Comparison of ENCODE assay signal across 8 mouse cellular contexts in the genomic region with DNA sequence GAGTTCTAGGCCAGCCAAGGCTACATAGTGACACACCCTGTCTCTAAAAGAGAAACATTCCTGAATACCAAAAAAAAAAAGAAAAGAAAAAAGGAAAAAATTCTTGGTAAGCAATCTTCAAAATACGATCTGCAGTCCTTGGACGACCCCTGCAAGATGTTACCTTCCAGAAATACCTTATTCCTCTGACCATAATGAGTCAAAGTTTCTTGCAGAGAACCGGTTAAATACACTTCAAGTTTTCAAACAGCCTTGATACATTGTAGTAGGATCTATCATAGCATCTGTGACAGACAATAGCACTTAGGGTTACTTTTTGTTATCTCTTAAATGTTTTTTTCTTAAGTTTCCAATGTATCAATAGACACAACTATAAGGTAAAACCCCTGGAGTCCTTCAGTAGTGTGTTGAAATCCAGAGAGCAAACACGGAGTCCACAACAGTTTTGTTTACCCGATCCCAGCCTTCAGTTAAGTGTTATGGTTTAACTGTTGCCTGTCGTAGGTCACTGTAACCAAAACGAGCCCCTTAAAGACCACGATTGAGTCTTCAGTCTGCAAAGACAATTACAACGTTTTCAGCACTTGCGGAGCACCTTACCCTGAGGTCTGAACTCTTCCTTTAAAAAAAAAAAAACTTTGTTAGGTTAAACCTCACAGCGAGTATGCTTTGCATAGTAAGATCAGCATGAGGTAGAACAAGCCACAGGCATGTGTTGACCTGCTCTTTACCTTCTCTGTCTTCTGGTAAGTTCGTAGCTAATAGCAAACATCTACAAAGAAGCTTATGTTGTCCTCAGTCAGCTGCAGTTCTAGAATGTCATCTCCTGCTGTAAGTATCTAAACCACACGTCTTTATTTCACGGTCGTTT. TPM values are rescaled to one million over a fixed set of nuclear protein-coding genes. Genes with fewer than 3 reads are reported as not detected.
DNase-seq lines count a peak whose midpoint lies in the region; ATAC-seq and TF ChIP-seq lines count a peak whose summit lies in the region.

No protein-coding gene starts in this region.

- no peak for TF ChIP-seq CTCF in intestine, postnatal 0 days (IDR thresholded peaks at IDR 0.05; ENCODE audit: low read depth)

- no peak for DNase-seq in lung, adult 18-20 months
- DNase-seq in splenic B cell, adult 2 months (ENCODE audit: low read depth, low spot score), result peak; percentile 24
- no peak for DNase-seq in gastrocnemius, postnatal 14 days
- no peak for DNase-seq in right cerebral cortex, adult 18-20 months
- DNase-seq in ovary, adult 18-20 months (ENCODE audit: low spot score), result no peak

- intact Hi-C loops in gastrocnemius, postnatal 14 days (cut with DNase I; ENCODE audit: low total_unique reads), result loop anchor here (5.0 kb wide), 1 partner anchor 78 kb away; no protein-coding TSS in a partner anchor

- no peaks in the 10 kb centered on the region for H3K9me3 ChIP-seq in lung, embryonic 15.5 days
- H3K9me3 ChIP-seq in embryonic facial prominence, embryonic 12.5 days, result no peaks in the 10 kb centered on the region
- no peaks in the 10 kb centered on the region for H3K9me3 ChIP-seq in intestine, postnatal 0 days (ENCODE audit: control insufficient read depth)

- H3K4me1 ChIP-seq in lung, embryonic 15.5 days, result peaks cover 13% of the 10 kb centered on the region
- H3K4me1 ChIP-seq in embryonic facial prominence, embryonic 12.5 days, result peaks cover 5% of the 10 kb centered on the region
- 0 out of 2 replicates have a peak, but pooled peaks cover 3% of the 10 kb centered on the region for H3K4me1 ChIP-seq in intestine, postnatal 0 days (replicated peaks; ENCODE audit: control insufficient read depth, insufficient read depth, low read length)

- no peaks in the 10 kb centered on the region for H3K36me3 ChIP-seq in lung, embryonic 15.5 days
- no peaks in the 10 kb centered on the region for H3K36me3 ChIP-seq in embryonic facial prominence, embryonic 12.5 days
- H3K36me3 ChIP-seq in intestine, postnatal 0 days (ENCODE audit: control insufficient read depth, insufficient read depth), result no peaks in the 10 kb centered on the region
- H3K36me3 ChIP-seq in splenic B cell, adult 2 months (ENCODE audit: control insufficient read depth, insufficient read depth, low read length, poor library complexity, severe bottlenecking), result no peaks in the 10 kb centered on the region

- peak overlapping the region; percentile 98 for H3K27ac ChIP-seq in lung, embryonic 15.5 days
- H3K27ac ChIP-seq in embryonic facial prominence, embryonic 12.5 days, result peak overlapping the region; percentile 99
- H3K27ac ChIP-seq in intestine, postnatal 0 days (ENCODE audit: low read depth, low read length), result peak overlapping the region; percentile 99

- no peaks in the 10 kb centered on the region for H3K27me3 ChIP-seq in lung, embryonic 15.5 days
- H3K27me3 ChIP-seq in embryonic facial prominence, embryonic 12.5 days, result no peaks in the 10 kb centered on the region
- H3K27me3 ChIP-seq in intestine, postnatal 0 days (replicated peaks; ENCODE audit: control insufficient read depth, insufficient read depth, low read length), result no peaks in the 10 kb centered on the region
- no peaks in the 10 kb centered on the region for H3K27me3 ChIP-seq in splenic B cell, adult 2 months (ENCODE audit: control insufficient read depth, insufficient read depth, low read length, poor library complexity, severe bottlenecking)

- H3K4me3 ChIP-seq in lung, embryonic 15.5 days, result peak overlapping the region; percentile 87
- peak overlapping the region; percentile 92 for H3K4me3 ChIP-seq in embryonic facial prominence, embryonic 12.5 days
- peak overlapping the region; percentile 94 for H3K4me3 ChIP-seq in intestine, postnatal 0 days (ENCODE audit: low read depth, low read length)

- ATAC-seq in lung, embryonic 15.5 days (ENCODE audit: borderline replicate concordance, extremely low read depth, low FRiP score, low TSS enrichment), result no peak
- ATAC-seq in embryonic facial prominence, embryonic 12.5 days (ENCODE audit: insufficient number of reproducible peaks, insufficient read depth, low FRiP score, low TSS enrichment), result no peak
- ATAC-seq in intestine, postnatal 0 days, result no peak

- H3K9ac ChIP-seq in lung, embryonic 15.5 days, result peak overlapping the region; percentile 84
- peak overlapping the region; percentile 97 for H3K9ac ChIP-seq in embryonic facial prominence, embryonic 12.5 days
- peak overlapping the region; percentile 94 for H3K9ac ChIP-seq in intestine, postnatal 0 days (ENCODE audit: low read depth, low read length)

- H3K4me2 ChIP-seq in lung, embryonic 15.5 days, result peak overlapping the region; percentile 63
- peak overlapping the region; percentile 53 for H3K4me2 ChIP-seq in embryonic facial prominence, embryonic 12.5 days (replicated peaks)
- peak overlapping the region; percentile 73 for H3K4me2 ChIP-seq in intestine, postnatal 0 days (replicated peaks; ENCODE audit: low read depth)

- 30% methylated on average over 15 of the region's 15 CpGs for WGBS in lung, embryonic 15.5 days
- 41% methylated on average over 15 of the region's 15 CpGs for WGBS in embryonic facial prominence, embryonic 12.5 days
- 39% methylated on average over 15 of the region's 15 CpGs for WGBS in intestine, postnatal 0 days

RNA-seq across cellular contexts. Expression of a gene that starts 0.8 kb away (rescaled TPM):
- 35.0 and 37.1 TPM in 2 replicates for polyA plus RNA-seq in lung, embryonic 15.5 days (2015; fragmentation: Nextera tagmentation; extraction: Ambion mirVana)
- polyA plus RNA-seq in embryonic facial prominence, embryonic 12.5 days (2016; fragmentation: Nextera tagmentation; extraction: Ambion mirVana), result 46.2 and 48.2 TPM in 2 replicates
- polyA plus RNA-seq in intestine, postnatal 0 days (2015; fragmentation: Nextera tagmentation; extraction: Ambion mirVana), result 15.3 and 16.8 TPM in 2 replicates
- 10 to 100 TPM; 27.2 to 29.1 TPM for total RNA-seq in gastrocnemius, postnatal 14 days (2021)
